Mouse (Mus musculus) cerebellum, adult 8-10 months (tissue): ENCODE data around the gene Cnmd.

Experiments used
- DNase-seq: peaks from one replicate; pipeline ENCODE4 v3.0.0; 2022

The Cnmd gene

DNA sequence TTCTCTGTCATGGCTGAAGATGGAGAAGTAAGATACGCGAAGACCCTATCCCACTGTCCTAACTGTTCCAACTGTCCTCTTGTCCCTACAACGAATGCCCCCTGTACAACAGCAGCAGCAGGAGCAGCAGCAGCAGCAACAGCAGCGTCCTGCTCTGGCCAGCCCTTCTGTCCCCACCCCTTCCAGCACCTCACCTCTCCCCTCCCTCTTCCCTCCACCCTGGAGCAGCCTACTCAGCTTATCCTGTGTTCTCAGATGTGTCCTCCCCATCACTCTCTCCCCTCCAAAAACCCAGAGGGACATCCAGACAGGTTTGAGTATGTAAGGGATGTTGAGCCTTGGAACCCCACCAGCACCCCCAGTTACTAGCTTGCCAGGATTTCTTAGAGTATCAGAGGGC lies at the start of gene Cnmd:
Gene Cnmd (minus strand): TSS at position 170 of the 400 bp plus-strand sequence.
- DNase-seq = no peak

GRCm38 (mm10) chr14:79711301-79711700 lies 49.3 kb upstream of the Cnmd start:
- no peak for DNase-seq

- no peak for DNase-seq
These were observed 41.7 kb upstream of the Cnmd start for GRCm38 (mm10) chr14:79703523-79704172.

- DNase-seq = no peak
These were observed 39.6 kb upstream of the Cnmd start for GRCm38 (mm10) chr14:79701606-79702005.

- DNase-seq = no peak
These were observed 39.1 kb upstream of the Cnmd start for GRCm38 (mm10) chr14:79701054-79701453.

DNA sequence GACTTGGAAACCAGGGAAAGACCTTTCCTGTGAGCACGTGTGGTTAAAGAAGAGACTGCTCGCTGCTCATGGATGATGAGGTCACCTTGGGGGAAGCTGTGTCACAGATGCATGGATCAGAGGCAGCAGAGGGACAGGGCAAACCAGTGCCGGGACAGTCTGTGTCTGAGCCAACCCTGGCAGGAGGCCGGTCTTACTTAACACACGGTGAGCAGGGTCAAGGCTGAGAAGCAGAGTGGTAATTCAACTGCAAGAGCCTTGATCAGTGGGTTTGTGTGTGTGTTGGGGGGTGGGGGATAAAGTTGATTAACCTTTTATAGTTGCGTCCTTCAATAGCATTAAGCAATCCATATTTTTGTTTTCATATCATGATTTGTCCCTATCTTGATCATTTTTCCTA lies 37.4 kb upstream of the Cnmd start:
- DNase-seq = no peak

DNA sequence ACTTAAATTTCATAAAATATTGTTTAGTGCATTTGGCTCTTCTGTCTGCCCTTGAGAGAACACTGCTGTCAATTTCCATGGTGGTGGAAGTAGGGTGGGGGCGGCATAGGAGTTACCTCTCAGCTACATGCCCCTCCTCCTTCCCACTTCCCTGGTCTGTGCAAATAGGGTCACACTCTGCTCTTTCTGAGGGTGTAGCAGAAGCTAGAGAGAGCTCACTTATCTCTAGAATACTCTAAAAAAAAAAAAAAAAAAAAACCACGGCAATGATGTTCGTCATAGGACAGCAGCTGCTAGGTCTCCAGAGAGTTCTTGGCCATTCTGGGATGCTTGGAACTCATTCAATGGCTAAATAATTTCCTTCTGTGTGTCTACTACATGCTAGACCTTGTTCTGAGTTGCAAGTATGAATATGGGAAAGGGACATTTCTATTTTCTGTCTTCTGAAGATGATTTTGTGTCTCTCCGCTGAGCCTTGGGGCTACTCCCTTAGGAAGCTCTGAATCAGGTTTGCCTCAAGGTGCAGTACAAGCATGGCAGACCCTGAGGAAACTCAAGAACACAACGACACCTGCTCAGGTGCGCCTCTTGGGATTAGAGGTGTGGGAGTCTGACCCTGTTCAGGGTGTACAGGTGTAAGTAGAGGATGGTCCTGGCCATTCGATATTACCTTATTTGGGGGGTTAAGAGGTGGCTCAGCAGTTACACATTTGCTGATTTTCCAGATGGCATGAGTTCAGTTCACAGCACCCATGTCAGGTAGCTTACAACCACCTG lies 28.3 kb upstream of the Cnmd start:
- no peak for DNase-seq

GRCm38 (mm10) chr14:79680652-79681051 lies 18.7 kb upstream of the Cnmd start:
- DNase-seq = no peak

DNA sequence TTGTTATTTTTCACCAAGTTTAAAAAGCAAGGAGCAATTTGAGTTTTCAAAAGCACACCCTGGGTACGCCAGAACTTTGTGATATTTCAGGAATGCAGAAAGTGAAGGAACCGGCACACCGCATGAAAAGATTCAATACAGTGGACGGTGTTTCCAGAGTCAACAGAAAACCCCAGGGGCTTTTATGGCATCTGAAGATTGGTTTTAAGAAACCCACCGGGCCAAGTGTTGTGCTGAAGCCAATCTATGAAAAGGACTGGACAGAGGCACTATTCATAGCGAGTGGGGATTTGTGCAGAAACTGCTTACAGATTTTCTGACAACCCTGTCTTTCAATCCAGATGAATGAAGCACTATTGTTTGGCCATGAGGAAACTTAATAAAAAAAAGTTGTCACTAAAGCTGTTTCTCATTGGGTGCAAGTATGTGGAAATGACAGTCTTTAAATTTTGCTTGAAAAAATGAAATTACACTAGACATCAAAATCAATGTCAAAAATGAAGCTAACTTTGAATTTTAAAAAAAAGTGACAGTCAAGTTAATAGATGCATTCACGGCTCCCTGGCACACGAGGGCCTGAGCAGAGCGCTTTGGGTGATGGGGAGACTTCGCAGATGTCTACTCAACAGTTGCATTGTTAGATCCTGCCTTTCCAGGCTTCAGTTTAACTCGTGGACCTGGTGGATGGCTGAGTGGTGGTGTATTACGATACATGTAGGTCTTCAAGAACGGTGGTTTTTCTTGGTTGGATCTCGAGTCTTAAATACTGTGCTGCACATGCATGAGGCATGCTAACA lies 16.1 kb upstream of the Cnmd start:
- no peak for DNase-seq

- DNase-seq = no peak
These were observed 15.3 kb upstream of the Cnmd start for GRCm38 (mm10) chr14:79677108-79677753.

DNA sequence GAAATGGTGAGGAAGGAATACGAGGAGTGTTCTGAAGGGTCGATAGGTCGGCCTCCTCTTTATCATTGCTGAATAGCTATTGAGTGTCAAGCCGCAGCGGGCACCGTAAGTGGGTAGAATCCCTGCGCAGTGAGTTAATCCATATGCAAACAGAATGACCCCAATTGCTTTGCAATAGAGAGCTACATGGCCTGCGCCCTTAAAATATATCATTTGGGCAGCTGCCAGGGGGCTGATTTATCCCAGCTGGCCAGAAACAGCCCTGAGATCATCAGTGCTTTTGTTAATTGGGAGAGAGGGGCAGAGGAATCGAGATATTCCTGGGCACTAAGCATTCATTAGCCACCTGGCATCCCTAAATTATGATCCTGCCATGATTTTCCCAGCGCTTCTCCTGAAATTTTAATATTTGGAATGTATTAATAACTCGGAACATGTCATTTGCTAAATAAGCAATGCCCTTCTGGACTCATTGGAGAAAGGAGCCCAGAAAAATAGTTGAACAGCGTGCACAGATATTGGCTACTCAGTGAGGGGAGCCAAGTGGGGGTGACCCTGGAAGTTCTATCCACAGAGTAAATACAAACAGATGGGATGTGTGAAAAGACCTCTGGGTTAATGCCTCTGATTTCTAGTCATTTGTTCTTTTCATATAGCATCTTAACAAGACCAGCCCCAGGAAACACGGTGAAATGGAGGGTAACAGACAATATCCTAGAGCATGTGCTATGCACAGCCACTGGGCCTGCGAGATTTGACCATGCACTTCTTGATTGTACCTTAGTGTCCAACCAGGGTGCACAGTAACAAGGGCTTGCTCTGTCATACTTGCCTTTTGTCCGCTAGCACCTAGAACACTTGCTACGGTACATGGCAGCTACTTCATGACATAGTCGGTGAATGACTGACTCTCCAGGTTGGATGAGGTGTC lies 11.4 kb upstream of the Cnmd start:
- no peak for DNase-seq

- no peak for DNase-seq
These were observed 10.6 kb upstream of the Cnmd start for GRCm38 (mm10) chr14:79672567-79672966.

DNA sequence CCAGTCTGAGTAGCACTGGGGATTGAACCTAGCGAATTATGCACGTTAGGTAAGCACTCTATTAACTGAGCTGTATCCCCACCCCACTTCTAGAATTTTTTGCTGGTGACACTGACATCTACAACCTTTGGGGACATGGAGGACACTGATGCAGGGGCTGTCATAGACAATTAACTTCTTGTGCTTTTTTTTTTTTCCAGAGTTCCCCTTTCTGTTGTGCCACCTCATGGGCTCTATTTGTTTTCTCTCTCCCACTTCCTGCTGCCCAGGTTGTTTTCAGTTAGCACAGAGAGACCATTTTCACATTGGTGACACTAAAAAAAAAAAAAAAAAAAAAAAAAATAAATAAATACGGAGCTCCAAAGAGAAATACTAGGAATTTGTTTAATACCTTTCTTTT lies 9.0 kb upstream of the Cnmd start:
- DNase-seq = no peak

DNA sequence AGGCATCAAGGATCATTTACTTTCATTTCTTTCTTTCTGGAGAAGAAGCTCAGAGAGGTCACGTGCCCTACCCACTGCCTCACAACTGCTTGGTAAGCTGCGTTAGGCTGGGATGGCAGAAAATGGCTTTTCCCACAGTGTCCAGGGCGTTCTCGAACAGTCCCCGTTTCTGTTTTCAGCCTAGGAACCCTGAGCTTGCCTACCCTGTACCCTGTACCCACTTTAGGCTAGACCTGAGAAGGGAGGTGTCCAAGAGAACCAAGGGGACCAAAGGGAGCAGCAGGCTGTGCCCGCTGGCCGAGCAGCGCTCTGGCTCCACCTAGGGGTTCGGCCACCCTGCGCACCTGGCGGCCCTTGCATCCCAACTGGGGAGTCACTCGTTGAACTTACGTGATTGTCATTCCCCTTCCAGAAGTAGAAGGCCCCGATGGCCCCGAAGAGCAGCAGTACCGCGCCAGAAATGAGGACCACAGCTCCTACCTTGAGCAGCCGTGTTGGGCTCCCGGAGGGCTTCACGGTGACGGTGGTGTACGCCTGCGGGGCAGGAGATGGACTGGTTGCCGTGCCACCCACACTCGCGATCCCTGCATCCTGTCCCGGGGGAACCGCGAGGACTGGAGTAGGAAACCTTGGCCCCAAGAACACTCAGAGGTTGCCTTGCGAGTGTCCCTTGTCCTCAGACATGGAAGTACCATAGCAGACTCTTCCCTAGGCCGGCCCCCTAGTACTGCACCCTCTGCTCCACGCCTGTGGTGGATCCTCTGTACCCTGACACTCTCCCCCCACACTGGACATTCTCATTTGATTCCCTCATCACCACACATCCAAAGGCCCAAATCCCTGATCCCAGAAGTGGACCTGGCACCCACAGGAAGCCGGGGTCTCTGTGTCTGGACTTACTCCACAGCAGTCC lies 709 bp downstream of the Cnmd start:
- DNase-seq = peak; percentile 23

- DNase-seq = no peak
These were observed 1.5 kb downstream of the Cnmd start for GRCm38 (mm10) chr14:79660467-79660866.

- no peak for DNase-seq
These were observed 3.0 kb downstream of the Cnmd start for GRCm38 (mm10) chr14:79658748-79659508.

DNA sequence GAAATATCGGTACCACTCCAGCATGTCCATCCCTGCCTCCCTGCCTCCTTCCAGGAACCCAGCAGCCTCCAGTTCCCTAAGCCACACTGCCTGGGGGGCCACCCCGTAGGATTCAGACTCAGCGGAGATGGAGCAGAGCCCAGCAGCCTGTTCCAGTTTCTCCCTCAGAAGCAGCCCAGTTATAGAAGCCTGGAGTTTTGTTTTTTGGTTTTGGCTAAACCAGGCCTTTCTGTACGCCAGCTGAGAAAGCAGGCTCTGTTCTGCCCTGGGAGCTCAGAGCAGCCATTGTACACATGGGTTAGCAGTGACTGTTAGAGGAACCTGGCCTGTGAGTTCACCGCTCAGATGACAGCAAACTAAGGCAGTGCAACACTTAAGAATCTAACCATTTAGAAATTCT lies 3.7 kb downstream of the Cnmd start:
- no peak for DNase-seq

GRCm38 (mm10) chr14:79652654-79653053 lies 9.3 kb downstream of the Cnmd start:
- DNase-seq = no peak

- DNase-seq = no peak
These were observed 12.3 kb downstream of the Cnmd start for GRCm38 (mm10) chr14:79649680-79650079.

GRCm38 (mm10) chr14:79645378-79645777 lies 16.6 kb downstream of the Cnmd start:
- no peak for DNase-seq
